Mouse (Mus musculus) lung, postnatal 25 days (tissue): ENCODE measurements around the gene Slc29a4.
A peak's percentile ranks its signal among the peaks of the same experiment; 100 is the strongest.

Experiments used
- DNase-seq: peaks from one replicate; pipeline ENCODE4 v3.0.0; 2022; ENCODE audit warnings: low spot score

Slc29a4 gene

DNA sequence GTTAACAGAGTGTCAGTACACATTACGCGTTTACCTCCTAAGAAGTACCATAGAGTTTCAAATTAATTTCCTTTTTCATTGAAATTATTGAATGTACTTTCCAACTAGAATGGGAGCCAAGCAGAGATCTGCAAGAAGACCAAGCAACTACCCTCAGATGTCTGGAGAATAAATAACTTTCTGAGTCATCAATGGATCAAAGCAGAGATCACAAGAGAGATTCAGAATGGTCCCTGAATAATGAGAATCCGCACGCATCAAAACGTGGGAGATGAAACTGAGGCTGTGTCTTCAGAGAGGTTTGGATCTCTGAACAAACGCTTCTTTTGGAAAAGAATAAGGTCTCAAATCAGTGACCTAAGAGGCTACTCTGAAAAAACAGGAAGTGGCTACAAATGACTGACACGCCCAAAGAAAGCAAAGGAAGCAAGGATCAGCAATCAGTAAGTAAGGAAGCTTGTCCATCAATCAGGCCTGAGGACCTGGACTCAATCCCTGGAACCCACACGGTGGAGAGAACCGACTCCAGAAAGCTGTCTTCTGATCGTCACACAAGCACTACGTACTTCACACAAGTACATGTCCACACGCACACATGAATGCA is 54.8 kb downstream of the Slc29a4 start:
- peak; percentile 14 for DNase-seq

DNA sequence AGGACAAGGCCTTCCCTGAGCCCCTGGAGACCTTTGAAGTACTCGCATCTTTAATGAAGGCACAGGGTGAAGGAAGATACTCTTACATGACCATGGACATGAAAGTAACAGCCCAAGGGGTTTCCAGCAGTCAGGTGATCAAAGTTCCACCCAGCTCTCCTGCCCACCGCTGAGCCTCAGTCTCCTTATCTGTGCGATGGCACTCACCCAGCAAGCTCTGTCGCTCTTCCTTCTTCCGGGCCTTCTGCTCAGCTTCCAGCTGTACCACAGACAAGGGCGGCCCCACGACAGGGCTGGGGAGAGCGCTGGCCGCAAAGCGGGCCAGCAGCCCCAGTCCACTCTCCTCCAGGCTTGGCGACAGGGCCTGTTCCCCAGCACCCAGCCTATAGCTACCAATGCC is 57.9 kb downstream of the Slc29a4 start:
- no peak for DNase-seq

DNA sequence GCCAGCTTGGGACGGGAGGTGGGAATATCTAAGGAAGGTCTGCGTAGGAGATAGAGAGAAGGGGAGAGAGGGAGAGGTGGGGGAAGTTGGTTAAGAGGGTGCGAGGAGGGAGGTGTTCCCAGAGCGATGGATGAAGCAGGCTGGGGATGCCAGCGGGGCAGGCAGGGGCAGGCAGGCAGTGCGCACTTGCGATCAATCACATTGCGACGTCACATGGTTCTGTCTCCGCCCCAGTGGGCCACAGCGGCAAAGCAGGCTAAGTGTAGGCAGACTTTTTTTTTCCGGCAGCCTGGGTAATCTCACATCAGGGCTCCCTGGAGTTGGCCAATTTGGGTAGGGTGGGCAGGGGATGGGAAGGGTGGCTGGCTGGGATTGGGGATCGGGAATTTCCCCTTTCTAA is 59.9 kb downstream of the Slc29a4 start:
- no peak for DNase-seq

DNA sequence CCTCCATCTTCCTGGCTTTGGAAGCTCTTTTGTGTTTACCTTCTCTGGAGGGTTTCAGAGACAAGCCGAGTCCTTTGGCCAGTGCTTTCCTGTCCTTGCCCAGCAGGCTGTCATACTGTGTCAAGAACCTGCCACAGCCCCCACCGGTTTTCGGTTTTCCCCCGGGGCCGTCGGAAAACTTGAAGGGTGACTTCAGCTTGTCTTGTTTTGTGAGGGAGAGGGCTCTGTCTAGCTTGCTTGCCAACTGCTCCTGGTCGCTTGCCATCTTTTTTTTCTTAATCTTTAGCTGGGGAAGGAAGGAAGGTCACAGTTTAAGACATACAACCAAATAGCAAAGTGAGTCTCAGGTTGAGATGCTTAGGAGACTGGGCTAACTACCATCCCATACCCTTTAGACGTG is 67.5 kb downstream of the Slc29a4 start:
- no peak for DNase-seq

DNA sequence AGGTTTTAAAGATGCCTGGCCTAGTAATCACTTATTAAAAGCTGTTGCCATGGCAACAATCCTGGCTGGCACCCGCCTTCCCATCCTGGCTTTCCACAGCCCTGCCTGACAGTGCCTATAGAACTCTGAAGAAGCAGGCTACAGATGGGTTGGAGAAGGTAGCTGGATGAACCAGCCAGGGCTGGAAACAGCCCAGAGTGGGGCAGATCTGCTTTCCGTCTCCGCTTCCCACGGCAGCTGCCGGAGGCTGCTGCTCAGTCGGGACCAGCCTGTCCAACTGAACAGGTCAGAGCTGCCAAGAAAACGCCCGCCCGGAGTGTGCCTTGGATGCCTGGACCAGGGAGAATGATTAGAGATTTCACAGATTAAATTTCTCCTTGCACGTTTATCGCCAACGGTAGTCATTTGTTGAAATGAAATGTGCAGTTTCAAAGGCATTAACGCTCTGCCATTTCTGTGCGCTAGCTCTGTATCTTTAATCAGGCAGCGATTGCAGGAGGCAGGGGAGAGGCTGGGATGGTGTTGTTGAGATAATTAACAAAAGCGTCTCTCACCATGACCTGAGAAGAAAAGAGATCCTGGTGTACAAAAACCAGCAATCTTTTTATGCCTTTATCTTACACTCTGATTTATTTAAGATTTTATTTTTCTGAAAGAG is 69.1 kb downstream of the Slc29a4 start:
- no peak for DNase-seq

DNA sequence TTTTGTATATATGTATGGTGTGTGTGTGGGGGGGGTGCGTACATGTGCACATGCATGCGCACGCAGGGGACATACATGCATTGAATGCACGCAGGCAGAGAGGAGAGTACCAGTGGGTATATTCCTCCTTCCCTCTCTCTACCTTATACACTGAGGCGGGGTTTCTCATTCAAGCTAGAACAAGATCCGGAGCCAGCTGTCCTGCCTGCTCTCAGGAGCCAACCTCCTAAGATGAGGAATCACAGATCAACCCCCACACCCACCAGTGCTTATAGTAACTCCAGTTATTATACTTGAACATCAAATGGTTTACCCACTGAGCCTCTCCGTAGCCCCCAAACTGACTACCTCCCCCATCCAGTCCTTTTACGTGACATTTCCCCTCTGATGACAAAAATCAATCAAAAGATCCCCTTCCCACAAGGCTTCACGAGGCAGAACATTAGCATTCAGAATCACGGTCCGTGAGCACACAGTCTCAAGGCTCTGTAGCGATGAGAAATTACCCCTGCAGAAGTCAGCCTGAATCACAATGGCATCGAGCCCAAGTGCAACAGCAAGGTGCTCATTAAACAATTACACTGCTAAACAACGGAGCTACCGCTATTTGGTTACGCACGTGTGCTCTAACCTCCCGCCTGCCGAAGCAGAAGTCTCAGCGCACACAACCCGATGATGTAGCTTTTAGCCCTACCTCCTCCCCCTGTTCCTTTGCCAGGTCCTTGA is 69.9 kb downstream of the Slc29a4 start:
- DNase-seq, result no peak

DNA sequence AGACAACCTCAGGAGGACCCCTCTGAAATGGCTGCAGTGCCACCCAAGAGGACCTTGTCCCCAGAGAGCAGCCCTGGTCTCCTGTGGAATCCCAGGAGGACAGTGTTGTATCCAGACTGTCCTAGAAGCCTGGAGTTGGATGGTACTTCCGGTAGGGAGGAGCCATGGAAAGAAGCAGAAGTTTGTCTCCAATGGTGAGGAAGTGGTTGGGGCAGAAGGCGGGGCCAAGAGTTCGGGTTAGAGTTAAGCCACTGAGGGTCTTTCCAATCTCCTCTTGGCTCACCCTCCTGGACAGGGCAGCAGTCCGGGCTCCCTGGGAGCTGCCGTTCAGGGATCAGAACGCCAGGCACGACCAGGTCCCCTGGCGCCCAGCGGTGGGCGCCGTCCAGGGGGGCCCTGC is 72.0 kb downstream of the Slc29a4 start:
- DNase-seq, result no peak

DNA sequence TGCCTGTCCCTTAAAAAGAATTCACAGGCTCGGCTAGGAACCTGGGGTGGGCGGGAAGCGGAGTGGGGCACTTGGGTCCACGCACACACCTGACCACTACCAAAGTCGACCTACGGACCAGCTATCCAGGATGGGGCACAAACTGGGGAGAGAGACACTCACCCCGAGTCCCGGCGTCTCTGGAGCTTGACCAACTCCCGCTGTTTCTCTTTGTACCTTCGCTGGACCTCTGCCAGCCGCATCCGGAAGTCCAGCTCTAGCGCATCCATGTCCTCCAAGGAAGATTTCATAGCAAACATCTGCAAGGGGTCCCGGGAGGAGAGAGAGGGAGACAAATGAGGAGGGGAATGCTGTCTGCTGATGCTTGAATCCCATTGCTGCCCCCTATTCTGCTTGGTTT is 72.6 kb downstream of the Slc29a4 start:
- DNase-seq, result no peak

DNA sequence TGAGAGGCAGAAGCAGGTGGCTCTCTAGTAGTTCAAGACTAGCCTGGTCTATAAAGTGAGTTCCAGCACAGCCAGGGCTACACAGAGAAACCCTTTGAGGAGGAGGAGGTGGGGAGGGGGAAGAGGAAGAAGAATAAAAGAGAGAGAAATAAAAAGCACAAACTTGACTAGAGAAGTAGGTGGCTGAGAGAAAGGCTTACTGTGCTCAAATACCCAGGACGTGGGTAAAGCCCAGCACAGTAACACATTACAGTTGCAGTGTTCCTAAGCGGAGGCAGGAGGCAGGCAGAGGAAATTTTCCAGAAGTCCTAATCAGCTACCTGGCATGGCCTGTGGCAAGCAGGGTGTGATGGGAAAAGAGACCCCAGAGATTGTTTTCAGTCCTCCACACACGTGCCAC is 74.4 kb downstream of the Slc29a4 start:
- DNase-seq, result no peak

DNA sequence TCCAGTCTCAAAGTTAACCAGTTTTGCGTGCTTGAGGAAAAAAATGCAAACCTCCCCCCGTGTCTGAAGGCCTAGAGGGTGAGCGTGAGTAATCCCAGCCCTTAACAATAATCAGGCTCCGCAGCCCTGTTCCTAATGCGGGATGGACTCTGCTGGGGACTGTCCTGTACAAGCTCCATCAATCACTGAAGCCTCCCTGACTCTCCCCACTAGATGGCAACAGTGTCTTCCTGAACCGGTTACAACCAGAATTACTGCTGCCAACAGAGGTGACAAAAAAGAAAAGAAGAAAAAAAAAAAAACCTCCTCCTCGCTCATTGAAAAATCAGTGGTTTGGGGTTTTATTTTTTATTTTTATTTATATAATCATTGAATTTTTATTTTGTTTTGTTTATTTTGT is 75.6 kb downstream of the Slc29a4 start:
- peak; percentile 84 for DNase-seq

DNA sequence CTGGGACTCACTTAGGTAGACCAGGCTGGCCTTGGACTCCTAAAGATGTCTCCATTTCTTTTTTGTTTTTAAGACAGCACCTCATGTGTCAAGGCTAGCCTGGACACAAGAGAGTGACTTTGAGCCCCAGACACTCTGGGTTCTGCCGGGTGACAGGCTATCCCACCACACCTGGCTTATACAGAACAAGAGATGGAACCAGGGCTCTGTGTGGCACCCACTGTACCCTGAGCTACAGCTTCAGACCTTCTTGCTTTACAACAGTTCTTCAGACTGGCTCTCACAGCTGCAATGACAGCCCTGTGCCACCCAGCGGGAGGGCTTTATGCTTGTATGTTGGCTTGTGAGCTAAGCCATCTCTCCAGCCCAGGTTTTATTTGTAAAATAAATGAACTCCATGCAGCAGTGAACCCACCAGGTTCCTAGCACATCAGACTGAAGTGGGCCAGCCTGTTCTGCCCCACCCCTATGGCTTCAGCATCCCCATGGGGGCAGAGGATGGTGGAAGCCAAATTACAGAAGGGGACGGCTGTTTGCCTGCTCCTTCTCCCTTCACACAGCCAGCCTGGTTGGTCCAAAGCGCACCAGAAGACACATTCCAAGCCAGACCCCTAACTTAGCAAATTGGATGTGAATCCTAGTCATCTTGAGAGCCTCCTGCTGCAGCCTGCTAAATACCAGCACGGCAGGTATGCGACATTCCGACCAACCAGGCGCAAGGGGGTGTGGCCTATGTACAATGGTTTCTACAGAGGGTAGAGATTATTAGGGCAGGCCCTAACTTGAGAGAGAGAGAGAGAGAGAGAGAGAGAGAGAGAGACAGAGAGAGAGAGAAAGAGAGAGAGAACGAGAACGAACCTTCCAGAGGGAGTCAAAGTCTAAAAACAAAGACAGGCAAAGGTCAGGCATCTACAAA is 76.3 kb downstream of the Slc29a4 start:
- DNase-seq, result peak; percentile 24

DNA sequence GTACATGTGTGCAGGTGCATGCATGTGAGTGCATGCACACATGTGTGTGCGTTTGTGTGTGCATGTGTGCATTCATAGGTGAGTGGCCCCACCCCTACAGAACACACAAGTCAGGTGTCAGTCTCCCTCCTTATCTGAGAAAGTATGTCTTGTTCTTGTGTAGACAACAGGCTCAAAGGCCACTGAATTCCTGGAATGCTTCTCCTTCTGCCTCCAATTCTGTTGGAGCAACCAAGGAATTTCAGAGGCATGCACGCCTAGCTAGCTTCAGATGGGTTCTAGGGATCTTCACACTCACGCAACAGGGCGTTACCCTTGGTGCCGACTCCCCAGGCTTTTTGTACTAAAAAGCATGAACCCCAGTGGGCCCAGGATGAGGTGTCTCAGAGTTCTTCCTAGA is 77.3 kb downstream of the Slc29a4 start:
- no peak for DNase-seq

DNA sequence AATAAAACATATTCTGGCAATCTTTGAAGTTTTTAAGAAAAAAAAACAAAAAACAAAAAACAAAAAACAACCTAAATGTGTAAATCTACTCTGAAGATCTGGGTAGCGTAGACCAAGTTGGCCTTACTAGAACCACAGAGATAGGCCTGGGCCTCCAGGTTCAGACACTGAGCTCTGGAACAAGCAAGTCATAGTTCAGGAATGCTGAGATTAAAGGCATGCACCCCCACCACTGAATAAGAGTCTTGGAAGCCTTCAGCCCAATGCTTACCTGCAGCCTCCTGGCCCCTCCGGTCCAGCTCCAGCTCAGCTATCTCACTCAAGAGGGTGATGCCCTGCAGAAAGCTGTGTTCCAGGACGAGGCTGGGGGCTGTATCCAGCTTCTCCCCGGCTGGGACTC is 78.7 kb downstream of the Slc29a4 start:
- DNase-seq, result no peak

DNA sequence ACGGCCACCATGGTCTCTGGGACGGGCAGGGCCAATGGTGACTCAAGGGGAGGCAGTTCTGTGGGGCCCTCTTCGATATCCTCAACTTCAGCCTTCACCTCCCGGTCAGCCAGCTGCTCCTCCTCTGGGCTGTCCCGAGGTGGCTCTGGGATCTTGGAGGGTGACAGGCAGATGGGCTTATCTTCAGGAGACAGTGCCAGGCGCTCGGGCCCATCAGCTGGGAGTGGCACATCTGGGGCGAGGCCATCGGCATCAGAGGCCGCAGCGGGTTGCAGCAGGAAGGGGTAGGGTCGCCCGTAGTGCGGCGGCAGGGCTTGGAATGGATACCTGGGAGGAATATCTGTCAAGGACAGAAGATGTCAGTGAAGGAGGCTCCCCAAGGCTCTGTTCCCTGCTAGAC is 79.7 kb downstream of the Slc29a4 start:
- no peak for DNase-seq
